Mouse (Mus musculus) CD4-positive naive resting alpha-beta T cell, adult 76 days (primary cell): ENCODE results near the gene Rfpl4. TPM values are rescaled to one million over a fixed set of nuclear protein-coding genes. Genes with fewer than 3 reads are reported as not detected.

Experiments used
- total RNA-seq: library from RNA; stranded (reverse); gene quantifications from one replicate; pipeline ENCODE4 v1.2.4, GENCODE M21; 2023

The Rfpl4 gene
- total RNA-seq: not detected

GRCm38 (mm10) chr7:5116850-5117249 lies at the start of gene Rfpl4:
Gene Rfpl4 (minus strand): TSS chr7:5116950.

GRCm38 (mm10) chr7:5149570-5149969 lies 32.8 kb upstream of the Rfpl4 start, which contains the start of gene Vmn1r55:
Gene Vmn1r55 (minus strand): TSS chr7:5149670.

GRCm38 (mm10) chr7:5125549-5126406 lies 9.0 kb upstream of the Rfpl4 start, which contains the start of gene Rasl2-9:
Gene Rasl2-9 (minus strand): TSS chr7:5125950.

GRCm38 (mm10) chr7:5080010-5080751 lies 36.6 kb downstream of the Rfpl4 start, which contains the start of gene Epn1:
Gene Epn1 (plus strand): TSS chr7:5080235.

GRCm38 (mm10) chr7:5061774-5062359 lies 54.9 kb downstream of the Rfpl4 start, which contains the start of gene U2af2:
Gene U2af2 (plus strand): TSS chr7:5062143.

Other genes starting within 250 kb of the Rfpl4 start
- gene Isoc2b, start 246.7 kb downstream of the Rfpl4 start, total RNA-seq: 5.8 TPM
- gene Isoc2a, start 239.8 kb downstream of the Rfpl4 start, total RNA-seq: 9.6 TPM
- not detected for gene Gm36210, start 210.4 kb downstream of the Rfpl4 start, total RNA-seq
- 42.6 TPM for gene Zfp628, start 201.7 kb downstream of the Rfpl4 start, total RNA-seq
- 12.2 TPM for gene Nat14, start 194.9 kb downstream of the Rfpl4 start, total RNA-seq
- 0.38 TPM for gene Ssc5d, start 191.2 kb downstream of the Rfpl4 start, total RNA-seq
- gene Sbk2, start 152.5 kb downstream of the Rfpl4 start, total RNA-seq: 0.23 TPM
- not detected for gene Sbk3, start 145.8 kb downstream of the Rfpl4 start, total RNA-seq
- 28.5 TPM for gene Zfp579, start 120.8 kb downstream of the Rfpl4 start, total RNA-seq
- gene Zfp524, start 102.5 kb downstream of the Rfpl4 start, total RNA-seq: 10.3 TPM
- 59.9 TPM for gene Fiz1, start 102.3 kb downstream of the Rfpl4 start, total RNA-seq
- not detected for gene Gm44973, start 101.5 kb downstream of the Rfpl4 start, total RNA-seq
- gene Zfp865, start 96.6 kb downstream of the Rfpl4 start, total RNA-seq: 59.4 TPM
- gene Ccdc106, start 96.4 kb downstream of the Rfpl4 start, total RNA-seq: 0.23 TPM
- gene 4632433K11Rik, start 82.8 kb downstream of the Rfpl4 start, total RNA-seq: 1.7 TPM
- gene Zfp784, start 78.5 kb downstream of the Rfpl4 start, total RNA-seq: 7.5 TPM
- 2.5 TPM for gene Zfp580, start 65.4 kb downstream of the Rfpl4 start, total RNA-seq
- 436 TPM for gene U2af2, start 54.8 kb downstream of the Rfpl4 start, total RNA-seq
- 114 TPM for gene Epn1, start 36.7 kb downstream of the Rfpl4 start, total RNA-seq
- gene Rasl2-9, start 9.0 kb upstream of the Rfpl4 start, total RNA-seq: not detected
- not detected for gene Vmn1r55, start 32.7 kb upstream of the Rfpl4 start, total RNA-seq
- not detected for gene Vmn1r56, start 79.8 kb upstream of the Rfpl4 start, total RNA-seq
- not detected for gene Vmn1r57, start 101.5 kb upstream of the Rfpl4 start, total RNA-seq
- not detected for gene Gm5065, start 233.6 kb upstream of the Rfpl4 start, total RNA-seq
- gene Nlrp2, start 234.1 kb upstream of the Rfpl4 start, total RNA-seq: not detected